Mouse (Mus musculus) brown adipose tissue, adult 24 weeks (tissue): Measurements from ENCODE around the gene Hes7. TPM values are rescaled to one million over a fixed set of nuclear protein-coding genes. Genes with fewer than 3 reads are reported as not detected.

Experiments
- H3K27ac ChIP-seq: fragments of 200-500 bp; replicated peaks from 2 replicates; pipeline ENCODE4 v1.5.1; 2012; ENCODE audit warnings: low read depth, mild to moderate bottlenecking, low read length
- H3K4me1 ChIP-seq: fragments of 200-500 bp; 2 replicates; pipeline ENCODE4 v1.6.1; 2012; ENCODE audit warnings: low read length, mixed read lengths; ENCODE audit not compliant: control insufficient read depth, insufficient read depth, insufficient read length
- H3K4me3 ChIP-seq: fragments of 200-500 bp; 2 replicates; pipeline ENCODE4 v1.5.1; 2012; ENCODE audit warnings: low read depth, mild to moderate bottlenecking, low read length, moderate library complexity; ENCODE audit not compliant: insufficient read depth
- polyA plus RNA-seq: library from polyadenylated mRNA; stranded (reverse); fragments of >200 nt; gene quantifications from 2 replicates; pipeline ENCODE4 v1.2.4, GENCODE M21; 2012; ENCODE audit not compliant: missing spikeins, insufficient read depth, insufficient read length

Hes7 gene
- polyA plus RNA-seq, 1 experiment: not detected

DNA sequence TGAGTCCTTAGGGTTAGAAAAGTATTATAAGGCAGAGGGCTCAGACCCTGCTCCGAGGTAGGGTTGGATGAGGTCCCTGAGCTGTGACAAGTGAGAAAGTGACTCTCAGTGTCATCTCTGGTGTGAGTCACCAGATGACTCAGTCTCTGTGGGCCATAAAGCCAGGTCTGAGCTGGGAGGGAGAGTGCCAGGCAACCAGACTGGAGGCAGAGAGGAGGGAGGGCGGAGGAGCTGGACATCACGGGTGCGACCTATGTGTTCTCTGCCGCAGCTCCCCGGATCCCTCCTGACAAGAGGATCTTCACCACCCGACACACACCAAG is 17.8 kb upstream of the Hes7 start:
- Histone ChIP-seq H3K4me3 (no peak overlapping the region), H3K4me1 (peaks cover 6% of the 10 kb centered on the region), H3K27ac (no peak overlapping the region)

GRCm38 (mm10) chr11:69103121-69103520 is 17.1 kb upstream of the Hes7 start:
- H3K4me3 ChIP-seq: no peak overlapping the region
- no peak overlapping the region for H3K27ac ChIP-seq
- peaks cover 4% of the 10 kb centered on the region for H3K4me1 ChIP-seq

DNA sequence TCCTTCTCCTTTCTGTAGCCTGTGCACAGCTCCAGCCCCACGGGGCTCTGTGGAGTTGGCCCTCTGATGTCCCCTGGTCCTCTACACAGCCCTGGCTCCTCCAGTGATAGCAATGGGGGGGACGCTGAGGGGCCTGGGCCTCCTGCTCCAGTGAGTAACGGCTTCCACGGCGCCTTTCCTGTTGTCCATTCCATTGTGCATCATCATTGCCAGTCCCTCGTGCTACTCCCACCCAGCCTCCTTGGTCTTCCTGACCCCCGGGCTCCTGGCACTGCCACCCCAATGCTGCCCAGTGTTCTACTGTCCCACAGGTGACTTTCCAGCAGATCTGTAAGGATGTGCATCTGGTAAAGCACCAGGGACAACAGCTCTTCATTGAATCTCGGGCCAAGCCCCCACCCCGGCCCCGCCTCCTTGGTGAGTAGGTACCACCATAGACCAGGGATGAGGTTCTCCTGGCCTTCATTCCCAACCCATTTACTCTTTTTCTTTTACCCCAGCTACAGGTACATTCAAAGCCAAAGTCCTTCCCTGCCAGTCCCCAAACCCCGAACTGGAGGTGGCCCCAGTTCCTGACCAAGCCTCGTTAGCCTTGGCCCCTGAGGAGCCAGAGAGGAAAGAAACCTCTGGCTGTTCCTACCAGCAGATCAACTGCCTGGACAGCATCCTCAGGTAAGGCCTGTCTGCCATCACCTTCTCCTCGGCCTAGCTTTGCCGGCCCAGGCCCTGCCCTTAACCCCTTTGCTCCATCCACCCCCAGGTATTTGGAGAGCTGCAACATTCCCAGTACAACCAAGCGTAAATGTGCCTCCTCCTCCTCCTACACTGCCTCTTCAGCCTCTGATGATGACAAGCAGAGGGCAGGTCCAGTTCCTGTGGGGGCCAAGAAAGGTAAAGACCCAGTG is 16.4 kb upstream of the Hes7 start:
- H3K4me1 ChIP-seq: no peaks in the 10 kb centered on the region
- H3K27ac ChIP-seq: no peak overlapping the region
- H3K4me3 ChIP-seq: no peak overlapping the region

GRCm38 (mm10) chr11:69104487-69104886 is 15.7 kb upstream of the Hes7 start:
- Histone ChIP-seq H3K4me3 (no peak overlapping the region), H3K27ac (no peak overlapping the region), H3K4me1 (no peaks in the 10 kb centered on the region)

- Histone ChIP-seq H3K27ac (no peak overlapping the region), H3K4me3 (no peak overlapping the region), H3K4me1 (no peaks in the 10 kb centered on the region)
Measured at GRCm38 (mm10) chr11:69105227-69105626, 15.0 kb upstream of the Hes7 start.

DNA sequence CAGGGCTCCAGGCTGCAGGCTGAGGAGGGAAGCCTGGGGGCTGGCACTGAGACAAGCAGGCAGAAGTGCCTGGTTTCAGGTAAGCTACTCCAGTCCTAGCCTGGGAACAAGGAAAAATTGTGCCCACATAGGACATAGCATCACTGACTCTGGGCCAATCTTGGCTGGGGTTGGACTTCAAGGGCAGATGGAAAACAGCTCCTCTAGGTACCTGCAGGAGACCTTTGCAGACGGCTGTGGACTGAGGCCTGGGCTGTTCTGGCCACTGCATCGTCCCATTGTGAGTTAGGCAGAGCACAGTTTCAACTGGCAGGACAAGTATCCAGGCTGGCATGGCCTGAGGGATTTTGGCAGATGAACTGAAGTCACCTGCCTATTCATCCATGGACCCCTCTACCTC is 14.4 kb upstream of the Hes7 start:
- no peak overlapping the region for H3K27ac ChIP-seq
- no peaks in the 10 kb centered on the region for H3K4me1 ChIP-seq
- H3K4me3 ChIP-seq: no peak overlapping the region

GRCm38 (mm10) chr11:69106299-69106698 is 13.9 kb upstream of the Hes7 start:
- H3K4me3 ChIP-seq: no peak overlapping the region
- H3K4me1 ChIP-seq: no peaks in the 10 kb centered on the region
- H3K27ac ChIP-seq: no peak overlapping the region

DNA sequence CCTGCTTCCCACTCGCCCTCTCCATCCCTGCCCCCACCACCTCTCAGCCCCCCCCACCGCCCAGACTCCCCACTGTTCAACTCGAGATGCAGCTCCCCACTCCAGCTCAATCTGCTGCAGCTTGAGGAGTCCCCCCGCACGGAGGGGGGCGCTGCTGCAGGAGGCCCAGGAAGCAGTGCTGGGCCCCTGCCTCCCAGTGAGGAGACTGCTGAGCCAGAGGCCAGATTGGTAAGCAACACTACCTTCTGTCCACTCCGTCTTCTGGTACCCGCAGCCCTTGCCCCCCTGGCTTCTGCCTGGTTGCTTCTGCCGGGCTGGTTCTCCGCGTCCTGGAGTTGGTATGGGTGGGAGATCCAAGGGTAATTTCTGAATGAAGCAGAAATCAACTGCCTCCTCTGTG is 13.4 kb upstream of the Hes7 start:
- H3K4me1 ChIP-seq: no peaks in the 10 kb centered on the region
- H3K27ac ChIP-seq: no peak overlapping the region
- H3K4me3 ChIP-seq: no peak overlapping the region

DNA sequence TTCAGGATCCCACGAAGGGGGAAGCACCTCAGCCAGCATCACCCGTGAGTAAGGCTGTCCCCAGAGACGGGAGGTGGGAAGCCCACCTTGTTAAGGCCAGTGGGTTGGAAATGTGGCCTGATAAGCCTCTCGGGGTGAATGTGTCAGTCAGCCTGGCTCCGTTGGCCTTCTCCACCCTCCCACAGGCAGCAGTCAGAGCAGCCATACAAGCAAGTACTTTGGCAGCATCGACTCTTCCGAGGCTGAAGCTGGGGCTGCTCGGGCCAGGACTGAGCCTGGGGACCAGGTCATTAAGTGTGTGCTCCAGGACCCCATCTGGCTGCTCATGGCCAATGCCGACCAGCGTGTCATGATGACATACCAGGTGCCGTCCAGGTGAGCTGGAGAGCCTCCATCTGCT is 12.5 kb upstream of the Hes7 start:
- Histone ChIP-seq H3K4me1 (no peaks in the 10 kb centered on the region), H3K4me3 (no peak overlapping the region), H3K27ac (no peak overlapping the region)

GRCm38 (mm10) chr11:69108223-69108622 is 12.0 kb upstream of the Hes7 start:
- no peak overlapping the region for H3K4me3 ChIP-seq
- no peaks in the 10 kb centered on the region for H3K4me1 ChIP-seq
- no peak overlapping the region for H3K27ac ChIP-seq

DNA sequence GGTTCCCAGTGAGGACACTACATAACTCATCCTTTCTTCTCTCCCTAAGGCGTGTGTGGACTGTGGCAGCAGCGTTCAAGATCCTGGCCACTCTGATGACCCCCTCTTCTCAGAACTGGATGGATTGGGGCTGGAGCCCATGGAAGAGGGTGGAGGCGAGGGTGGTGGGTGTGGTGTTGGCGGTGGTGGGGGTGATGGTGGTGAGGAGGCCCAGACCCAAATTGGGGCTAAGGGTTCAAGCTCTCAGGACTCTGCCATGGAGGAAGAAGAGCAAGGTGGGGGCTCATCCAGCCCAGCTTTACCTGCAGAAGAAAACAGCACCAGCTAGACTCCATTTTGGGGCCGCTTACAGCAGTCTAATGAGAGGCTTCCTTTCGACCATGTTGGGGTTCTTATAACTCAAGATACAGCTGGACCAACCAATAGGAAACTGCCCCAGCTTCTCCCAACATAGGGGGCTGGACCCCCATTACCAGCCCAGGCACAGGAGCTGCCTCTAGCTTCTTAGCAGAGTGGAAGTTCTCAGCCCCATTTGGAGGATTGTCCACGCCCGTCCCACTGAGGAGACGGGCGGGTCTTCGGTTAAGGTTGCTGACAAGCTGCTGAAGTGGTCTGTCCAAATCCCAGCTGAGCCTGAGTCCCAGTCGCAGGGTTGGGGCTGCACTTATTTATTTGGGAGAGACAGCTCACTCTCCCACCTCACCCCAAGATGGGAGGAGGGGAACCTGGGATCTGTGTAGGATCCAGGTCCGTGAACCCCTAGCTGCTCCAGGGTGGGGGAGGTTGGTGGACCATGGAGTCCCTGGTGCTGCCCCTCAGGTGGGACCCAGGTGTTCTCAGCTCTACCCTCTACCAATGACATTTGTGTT is 10.9 kb upstream of the Hes7 start:
- no peak overlapping the region for H3K27ac ChIP-seq
- no peak overlapping the region for H3K4me3 ChIP-seq
- H3K4me1 ChIP-seq: no peaks in the 10 kb centered on the region

DNA sequence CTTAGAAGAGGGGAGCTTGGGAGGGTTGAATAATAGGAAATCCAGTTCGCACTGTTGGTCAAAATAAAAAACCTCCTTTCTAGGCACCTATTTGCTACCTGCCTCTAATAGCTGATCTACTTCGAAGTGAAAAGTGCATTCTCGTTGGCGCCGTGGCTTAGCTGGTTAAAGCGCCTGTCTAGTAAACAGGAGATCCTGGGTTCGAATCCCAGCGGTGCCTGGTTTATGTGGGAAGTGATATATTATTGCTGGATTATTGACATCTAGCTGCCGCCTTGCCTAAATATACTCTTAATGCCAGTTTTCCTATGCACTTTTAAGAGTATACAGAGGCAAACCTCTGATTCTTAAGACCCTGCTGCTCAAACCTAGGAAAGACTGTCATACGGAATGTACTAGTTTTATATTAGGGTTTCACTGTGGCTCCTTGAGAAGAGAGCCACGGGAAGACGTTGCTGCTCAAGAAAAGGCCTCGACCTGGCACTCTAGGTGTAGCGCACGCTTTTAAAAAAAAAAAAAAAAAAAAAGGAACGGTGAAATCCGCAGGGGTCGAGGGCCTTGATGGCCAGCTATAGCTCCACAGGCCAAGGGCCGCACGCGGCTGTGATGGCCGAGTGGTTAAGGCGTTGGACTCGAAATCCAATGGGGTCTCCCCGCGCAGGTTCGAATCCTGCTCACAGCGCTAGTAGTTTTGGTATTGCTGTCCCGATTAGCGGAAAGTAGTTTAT is 9.7 kb upstream of the Hes7 start:
- Histone ChIP-seq H3K4me3 (peak overlapping the region; percentile 64), H3K4me1 (no peaks in the 10 kb centered on the region), H3K27ac (no peak overlapping the region)

- Histone ChIP-seq H3K4me1 (no peaks in the 10 kb centered on the region), H3K27ac (no peak overlapping the region; the same call in 1 of the 2 replicates)
Measured at GRCm38 (mm10) chr11:69111051-69111810, 9.0 kb upstream of the Hes7 start.

GRCm38 (mm10) chr11:69111865-69112264 is 8.3 kb upstream of the Hes7 start:
- no peak overlapping the region for H3K27ac ChIP-seq
- no peak overlapping the region for H3K4me3 ChIP-seq
- H3K4me1 ChIP-seq: no peaks in the 10 kb centered on the region

More at GRCm38 (mm10) chr11:69111051-69111810, 9.0 kb upstream of the Hes7 start:
- H3K4me3 ChIP-seq: peak overlapping the region; percentile 64
